ENCODE assay signal across 13 mouse cellular contexts in the genomic region with DNA sequence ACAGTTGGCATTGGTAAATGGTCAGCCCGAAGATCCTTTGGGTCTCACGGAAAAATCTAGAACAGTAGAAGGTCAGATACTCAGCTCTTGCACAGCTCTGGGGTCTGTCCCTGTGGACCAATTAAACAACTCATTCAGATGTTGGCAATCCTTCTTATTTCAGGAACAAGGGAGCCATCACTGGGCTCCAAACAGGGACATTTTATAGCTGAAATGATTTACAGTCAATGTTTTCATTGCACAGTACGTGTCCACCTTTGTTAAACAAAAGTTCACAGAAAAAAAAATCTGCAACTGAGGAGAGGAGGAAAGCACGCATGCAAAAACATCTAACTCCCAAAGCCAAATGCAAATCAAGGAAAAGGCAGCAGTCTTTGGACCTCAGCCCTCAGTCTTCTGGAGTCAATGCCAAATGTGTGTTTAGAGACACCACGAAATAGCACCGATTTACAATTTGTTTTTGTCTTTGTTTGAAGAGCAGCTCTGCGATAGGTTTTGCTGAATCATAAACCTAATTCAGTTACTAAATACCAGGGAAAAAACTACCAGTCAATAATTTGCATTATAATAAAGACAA.
DNase-seq lines count a peak whose midpoint lies in the region; ATAC-seq and TF ChIP-seq lines count a peak whose summit lies in the region.
"Had no signal": no experiment of that assay in that cellular context is flagged by ENCODE, and none has a peak within 500 bp of the region (broad histone marks: within the 10 kb centered on the region; RNA-seq: fewer than 3 reads in every experiment).

No protein-coding gene starts in this region.

- WGBS in cerebellum, adult 2 months: 19% methylated on average over 7 of the region's 7 CpGs
- WGBS in limb, embryonic 14.5 days: 45% methylated on average over 7 of the region's 7 CpGs

- no peak overlapping the region for H3K4me2 ChIP-seq in limb, embryonic 14.5 days (replicated peaks; ENCODE audit: low read depth, low read length, severe bottlenecking)
- H3K4me2 ChIP-seq: heart, embryonic 13.5 days had no signal

- TF ChIP-seq POLR2A in cerebellum, adult 2 months (IDR thresholded peaks at IDR 0.05; ENCODE audit: borderline replicate concordance, insufficient read depth, low read length): no peak
- no peak for TF ChIP-seq POLR2A in brain, embryonic 14.5 days (IDR thresholded peaks at IDR 0.05; ENCODE audit: borderline replicate concordance, extremely low read depth, insufficient read depth, insufficient read length, poor library complexity, severe bottlenecking)
- TF ChIP-seq POLR2A in limb, embryonic 14.5 days (IDR thresholded peaks at IDR 0.05; ENCODE audit: borderline replicate concordance, extremely low read depth, insufficient read depth, insufficient read length): no peak

- no peak overlapping the region for H3K9ac ChIP-seq in limb, embryonic 14.5 days (ENCODE audit: low read depth, low read length, severe bottlenecking)
- H3K9ac ChIP-seq: heart, embryonic 13.5 days had no signal

- no peak overlapping the region for H3K27ac ChIP-seq in cerebellum, adult 2 months (ENCODE audit: insufficient read depth, low read length)
- H3K27ac ChIP-seq in limb, embryonic 14.5 days (replicated peaks; ENCODE audit: low read depth, low read length): 0 out of 2 replicates have a peak overlapping the region, but pooled peaks have one; percentile 3
- H3K27ac ChIP-seq: heart, embryonic 13.5 days had no signal

- H3K27me3 ChIP-seq in cerebellum, adult 2 months (ENCODE audit: control insufficient read depth, insufficient read depth, low read length): no peaks in the 10 kb centered on the region
- no peaks in the 10 kb centered on the region for H3K27me3 ChIP-seq in limb, embryonic 14.5 days (ENCODE audit: control insufficient read depth, insufficient read depth, low read length)
- H3K27me3 ChIP-seq: heart, embryonic 13.5 days had no signal

- no peaks in the 10 kb centered on the region for H3K4me1 ChIP-seq in cerebellum, adult 2 months (ENCODE audit: control insufficient read depth, insufficient read depth, low read length)
- H3K4me1 ChIP-seq in limb, embryonic 14.5 days (ENCODE audit: control insufficient read depth, insufficient read depth, low read length): peaks cover 15% of the 10 kb centered on the region
- H3K4me1 ChIP-seq: heart, embryonic 13.5 days had no signal

- H3K36me3 ChIP-seq in limb, embryonic 14.5 days (ENCODE audit: control insufficient read depth, insufficient read depth, low read length): no peaks in the 10 kb centered on the region
- H3K36me3 ChIP-seq: heart, embryonic 13.5 days had no signal

- peak; percentile 50 to 62 for DNase-seq in cerebellum, postnatal 14 days
- DNase-seq in cerebellum, adult 2 months: no peak
- peak; percentile 45 for DNase-seq in kidney, adult 11 months
- DNase-seq in kidney, adult 18-20 months: no peak
- peak; percentile 40 for DNase-seq in brain, embryonic 14.5 days (ENCODE audit: low read depth)
- DNase-seq in limb, embryonic 14.5 days (ENCODE audit: low spot score): peak; percentile 61
- no peak for DNase-seq in urinary bladder, postnatal 10 days (ENCODE audit: low spot score)
- no peak for DNase-seq in natural killer cell, adult 2 months (ENCODE audit: low spot score in 2 of 2)
- DNase-seq: cerebellum, adult 9-10 months; layer of hippocampus, postnatal 36 days; lung, postnatal 14 days had no signal

- no peak for TF ChIP-seq CTCF in cerebellum, adult 2 months (IDR thresholded peaks at IDR 0.05; ENCODE audit: borderline replicate concordance, insufficient read depth, low read depth, low read length)
- no peak for TF ChIP-seq CTCF in brain, embryonic 14.5 days (IDR thresholded peaks at IDR 0.05; ENCODE audit: borderline replicate concordance, extremely low read depth, insufficient read depth, insufficient read length)

- peak; percentile 23; the same call in 1 of the 2 replicates for ATAC-seq in limb, embryonic 14.5 days (ENCODE audit: low FRiP score, low read depth)
- ATAC-seq: activated CD4-positive, CD25-positive, alpha-beta regulatory T cell, adult 4 months had no signal

- H3K9me3 ChIP-seq in limb, embryonic 14.5 days (ENCODE audit: control insufficient read depth, low read length): no peaks in the 10 kb centered on the region
- H3K9me3 ChIP-seq: heart, embryonic 13.5 days had no signal

- no peak overlapping the region for H3K4me3 ChIP-seq in cerebellum, adult 2 months (replicated peaks; ENCODE audit: insufficient read depth, low read depth, low read length)
- no peak overlapping the region for H3K4me3 ChIP-seq in limb, embryonic 14.5 days (replicated peaks; ENCODE audit: low read length)
- H3K4me3 ChIP-seq: heart, embryonic 13.5 days had no signal

Comparison
In these comparisons a context has a peak if more than half of its experiments do, and no peak if none do; other contexts are left out.
1. DNase-seq: peak in cerebellum, postnatal 14 days (2 of 2), kidney, adult 11 months (single experiment), brain, embryonic 14.5 days (single experiment) and limb, embryonic 14.5 days (single experiment); none in cerebellum, adult 2 months (0 of 2), kidney, adult 18-20 months (single experiment), urinary bladder, postnatal 10 days (single experiment) and natural killer cell, adult 2 months (0 of 2).